Mouse (Mus musculus): Measurements from ENCODE around the gene Btbd3.

DNA sequence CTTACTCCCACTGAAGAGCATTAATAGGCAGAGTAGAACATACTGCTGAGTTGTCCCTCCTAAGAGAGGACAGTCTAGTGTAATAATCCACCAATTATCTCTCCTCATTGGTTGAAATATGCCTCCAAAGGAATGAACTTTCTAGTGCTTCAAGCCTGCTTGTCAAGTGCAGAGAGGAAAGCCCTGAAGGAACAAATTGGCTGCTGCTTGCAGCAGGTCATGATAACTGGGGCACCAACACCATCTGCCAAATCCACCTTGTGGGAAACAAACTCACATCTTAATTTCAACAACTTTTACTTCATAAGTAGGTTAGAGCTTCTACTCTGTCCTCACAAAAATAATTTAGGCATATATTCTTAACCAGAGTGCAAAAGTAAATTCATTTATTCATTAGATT lies 122.5 kb downstream of the Btbd3 start:
- TF ChIP-seq CTCF (IDR thresholded peaks at IDR 0.05; ENCODE audit: borderline replicate concordance, control insufficient read depth, extremely low read depth, insufficient read depth, low read length, poor library complexity) (no peak), POLR2A (IDR thresholded peaks at IDR 0.05; ENCODE audit: control insufficient read depth, extremely low read depth, insufficient read depth, low read length, poor library complexity) (no peak)
